Mouse (Mus musculus) MEL (cell line): ENCODE data around the gene Ugt1a10. TPM values are rescaled to one million over a fixed set of nuclear protein-coding genes. Genes with fewer than 3 reads are reported as not detected.

Experiments
- DNase-seq: peaks from one replicate; pipeline ENCODE4 v3.0.0; 2011; ENCODE audit warnings: low read depth, low spot score
- H3K27ac ChIP-seq: 2 replicates; pipeline ENCODE4 v1.5.1; 2012; ENCODE audit warnings: low read depth, mild to moderate bottlenecking, control low read depth, low read length, moderate library complexity; ENCODE audit not compliant: control insufficient read depth
- H3K27me3 ChIP-seq, 2 experiments: fragments of 150-350 bp in 1 of 2; sonication (generic) in 1 of 2; 2 replicates each; pipeline ENCODE4 v1.6.1; 2012; ENCODE audit warnings: low read length in 2 of 2, mild to moderate bottlenecking in 2 of 2, improper control_type of control experiment in 1 of 2, moderate library complexity in 1 of 2; ENCODE audit not compliant: insufficient read depth in 2 of 2, control insufficient read depth in 1 of 2
- H3K36me3 ChIP-seq, 2 experiments: 2 replicates each; pipeline ENCODE4 v1.6.1; 2012 to 2014; ENCODE audit warnings: low read length in 2 of 2, improper control_type of control experiment in 1 of 2, inconsistent platforms in 1 of 2, mild to moderate bottlenecking in 1 of 2; ENCODE audit not compliant: insufficient read depth in 2 of 2, control insufficient read depth in 1 of 2
- H3K4me1 ChIP-seq, 2 experiments: fragments of 150-350 bp in 1 of 2; sonication (generic) in 1 of 2; 2 replicates each; pipeline ENCODE4 v1.6.1; 2012; ENCODE audit warnings: low read length in 2 of 2, improper control_type of control experiment in 1 of 2, mild to moderate bottlenecking in 1 of 2; ENCODE audit not compliant: insufficient read depth in 2 of 2, control insufficient read depth in 1 of 2
- H3K4me3 ChIP-seq, 2 experiments: fragments of 150-350 bp in 1 of 2; sonication (generic) in 1 of 2; 2 replicates each; pipeline ENCODE4 v1.5.1; 2012; ENCODE audit warnings: low read depth in 2 of 2, low read length in 2 of 2, mild to moderate bottlenecking in 2 of 2, moderate library complexity in 2 of 2, control low read depth in 1 of 2, improper control_type of control experiment in 1 of 2; ENCODE audit not compliant: control insufficient read depth in 1 of 2, insufficient read depth in 1 of 2
- H3K79me2 ChIP-seq: 2 replicates; pipeline ENCODE4 v1.6.1; 2012; ENCODE audit warnings: mild to moderate bottlenecking, low read length, moderate library complexity; ENCODE audit not compliant: control insufficient read depth, poor library complexity, insufficient read depth
- H3K9ac ChIP-seq: 2 replicates; pipeline ENCODE4 v1.6.1; 2012; ENCODE audit warnings: low read depth, mild to moderate bottlenecking, control low read depth, low read length, moderate library complexity; ENCODE audit not compliant: control insufficient read depth, poor library complexity, severe bottlenecking
- H3K9me3 ChIP-seq: fragments of 150-350 bp; sonication (generic); replicated peaks from 2 replicates; pipeline ENCODE4 v1.6.1; 2012; ENCODE audit warnings: mild to moderate bottlenecking, low read length, improper control_type of control experiment, moderate library complexity; ENCODE audit not compliant: insufficient read depth
- BHLHE40 ChIP-seq: IDR thresholded peaks from 2 replicates; pipeline ENCODE4 v1.6.1; 2012; ENCODE audit warnings: low read depth, mild to moderate bottlenecking, inconsistent platforms, low read length, improper control_type of control experiment, borderline replicate concordance
- CHD1 ChIP-seq: IDR thresholded peaks from 2 replicates; pipeline ENCODE4 v1.6.1; 2012; ENCODE audit warnings: low read depth, mild to moderate bottlenecking, inconsistent platforms, low read length, improper control_type of control experiment
- CHD2 ChIP-seq: IDR thresholded peaks from 2 replicates; pipeline ENCODE4 v1.6.1; 2011; ENCODE audit warnings: low read length, improper control_type of control experiment
- CTCF ChIP-seq, 3 experiments: IDR thresholded peaks in 2 of 3; conservative IDR thresholded peaks in 1 of 3; 2 replicates each; pipeline ENCODE4 v1.5.1; 2011 to 2012; ENCODE audit warnings: low read length in 3 of 3, low read depth in 2 of 3, mild to moderate bottlenecking in 2 of 3, improper control_type of control experiment in 1 of 3, inconsistent platforms in 1 of 3, mixed read lengths in 1 of 3, moderate library complexity in 1 of 3; ENCODE audit not compliant: control insufficient read depth in 1 of 3, insufficient read depth in 1 of 3, poor library complexity in 1 of 3, severe bottlenecking in 1 of 3
- E2F4 ChIP-seq: IDR thresholded peaks from 2 replicates; pipeline ENCODE4 v1.6.1; 2011; ENCODE audit warnings: low read depth, low read length, improper control_type of control experiment, borderline replicate concordance
- ELF1 ChIP-seq: IDR thresholded peaks from 2 replicates; pipeline ENCODE4 v1.6.1; 2014; ENCODE audit warnings: low read depth, mild to moderate bottlenecking, inconsistent platforms, low read length, improper control_type of control experiment, moderate library complexity
- EP300 ChIP-seq, 2 experiments: IDR thresholded peaks; 2 replicates each; pipeline ENCODE4 v1.6.1; 2011; ENCODE audit warnings: improper control_type of control experiment in 2 of 2, low read length in 2 of 2, low read depth in 1 of 2, mild to moderate bottlenecking in 1 of 2
- HCFC1 ChIP-seq: IDR thresholded peaks from 2 replicates; pipeline ENCODE4 v1.6.1; 2012; ENCODE audit warnings: low read depth, mild to moderate bottlenecking, inconsistent platforms, low read length, improper control_type of control experiment, moderate library complexity
- JUND ChIP-seq: IDR thresholded peaks from 2 replicates; pipeline ENCODE4 v1.6.1; 2011; ENCODE audit warnings: low read depth, mild to moderate bottlenecking, improper control_type of control experiment, low read length
- MAFK ChIP-seq: IDR thresholded peaks from 2 replicates; pipeline ENCODE4 v1.6.1; 2011; ENCODE audit warnings: low read depth, mild to moderate bottlenecking, low read length, improper control_type of control experiment, borderline replicate concordance
- MAX ChIP-seq: IDR thresholded peaks from 2 replicates; pipeline ENCODE4 v1.6.1; 2011; ENCODE audit warnings: low read length, improper control_type of control experiment
- MEF2A ChIP-seq: IDR thresholded peaks from 2 replicates; pipeline ENCODE4 v1.6.1; 2014; ENCODE audit warnings: low read depth, mild to moderate bottlenecking, inconsistent platforms, low read length, improper control_type of control experiment; ENCODE audit not compliant: poor library complexity, insufficient replicate concordance, severe bottlenecking; ENCODE audit errors: extremely low read depth
- MXI1 ChIP-seq: IDR thresholded peaks from 2 replicates; pipeline ENCODE4 v1.6.1; 2011; ENCODE audit warnings: mild to moderate bottlenecking, low read depth, low read length, improper control_type of control experiment
- MYB ChIP-seq: IDR thresholded peaks from 2 replicates; pipeline ENCODE4 v1.6.1; 2011; ENCODE audit warnings: mild to moderate bottlenecking, low read depth, low read length, improper control_type of control experiment
- NELFE ChIP-seq: IDR thresholded peaks from 2 replicates; pipeline ENCODE4 v1.6.1; 2011; ENCODE audit warnings: low read depth, low read length, improper control_type of control experiment
- NRF1 ChIP-seq: IDR thresholded peaks from 2 replicates; pipeline ENCODE4 v1.6.1; 2014; ENCODE audit warnings: low read depth, mild to moderate bottlenecking, inconsistent platforms, low read length, improper control_type of control experiment, moderate library complexity; ENCODE audit not compliant: poor library complexity, insufficient read depth, severe bottlenecking
- POLR2A ChIP-seq, 2 experiments: IDR thresholded peaks; 2 replicates each; pipeline ENCODE4 v1.6.1; 2011 to 2012; ENCODE audit warnings: low read length in 2 of 2, mild to moderate bottlenecking in 2 of 2, control low read depth in 1 of 2, improper control_type of control experiment in 1 of 2, low read depth in 1 of 2, moderate library complexity in 1 of 2; ENCODE audit not compliant: control insufficient read depth in 1 of 2, insufficient read depth in 1 of 2, poor library complexity in 1 of 2
- POLR2AphosphoS5 ChIP-seq: IDR thresholded peaks from 2 replicates; pipeline ENCODE4 v1.6.1; 2012; ENCODE audit warnings: low read depth, borderline replicate concordance, mild to moderate bottlenecking, inconsistent platforms, low read length, moderate library complexity, mixed read lengths
- SIN3A ChIP-seq: IDR thresholded peaks from 2 replicates; pipeline ENCODE4 v1.6.1; 2012; ENCODE audit warnings: low read length, improper control_type of control experiment, inconsistent platforms
- TBP ChIP-seq: IDR thresholded peaks from 2 replicates; pipeline ENCODE4 v1.8.0; 2011; ENCODE audit warnings: low read depth, low read length, improper control_type of control experiment
- TCF12 ChIP-seq: IDR thresholded peaks from 2 replicates; pipeline ENCODE4 v1.6.1; 2014; ENCODE audit warnings: low read depth, mild to moderate bottlenecking, inconsistent platforms, low read length, improper control_type of control experiment, moderate library complexity
- UBTF ChIP-seq: IDR thresholded peaks from 2 replicates; pipeline ENCODE4 v1.6.1; 2012; ENCODE audit warnings: low read depth, mild to moderate bottlenecking, inconsistent platforms, low read length, improper control_type of control experiment, moderate library complexity, borderline replicate concordance; ENCODE audit not compliant: insufficient read depth
- USF1 ChIP-seq: IDR thresholded peaks from 2 replicates; pipeline ENCODE4 v1.6.1; 2014; ENCODE audit warnings: low read depth, mild to moderate bottlenecking, inconsistent platforms, low read length, improper control_type of control experiment, moderate library complexity
- USF2 ChIP-seq, 2 experiments: IDR thresholded peaks; 2 replicates each; pipeline ENCODE4 v1.6.1; 2011 to 2012; ENCODE audit warnings: improper control_type of control experiment in 2 of 2, low read length in 2 of 2, borderline replicate concordance in 1 of 2, inconsistent platforms in 1 of 2, low read depth in 1 of 2, mild to moderate bottlenecking in 1 of 2; ENCODE audit not compliant: insufficient read depth in 1 of 2
- ZKSCAN1 ChIP-seq: IDR thresholded peaks from 2 replicates; pipeline ENCODE4 v1.6.1; 2012; ENCODE audit warnings: low read depth, mild to moderate bottlenecking, inconsistent platforms, low read length, improper control_type of control experiment, moderate library complexity
- ZNF384 ChIP-seq: IDR thresholded peaks from 2 replicates; pipeline ENCODE4 v1.6.1; 2012; ENCODE audit warnings: low read depth, mild to moderate bottlenecking, inconsistent platforms, low read length, improper control_type of control experiment
- polyA plus RNA-seq, 2 experiments: library from polyadenylated mRNA; stranded (reverse) in 1 of 2; unstranded in 1 of 2; fragments of >175 nt in 1 of 2; fragments of >200 nt in 1 of 2; gene quantifications; 2 replicates each; pipeline versions ENCODE4 v1.2.1 to v1.2.4; 2012; ENCODE audit warnings: low replicate concordance in 2 of 2, low read depth in 1 of 2; ENCODE audit not compliant: insufficient read length in 2 of 2, insufficient read depth in 1 of 2, missing spikeins in 1 of 2
- total RNA-seq: library from RNA; depleted of rRNA; stranded (reverse); fragments of 300-350 nt; gene quantifications from 2 replicates; pipeline ENCODE4 v1.2.3, GENCODE M21; 2012

Gene Ugt1a10
- total and polyA plus RNA-seq, 3 experiments, result not detected

- TF ChIP-seq BHLHE40, result no peak
- TF ChIP-seq USF1, result no peak
- TF ChIP-seq ZKSCAN1, result no peak
- TF ChIP-seq JUND, result no peak
- TF ChIP-seq ZNF384, result no peak
- no peak for TF ChIP-seq UBTF
- TF ChIP-seq MXI1, result no peak
- no peak for TF ChIP-seq POLR2A (IDR thresholded peaks at IDR 0.05; ENCODE audit: control insufficient read depth in 1 of 2, insufficient read depth in 1 of 2, low read depth in 1 of 2, low read length in 2 of 2, poor library complexity in 1 of 2)
- TF ChIP-seq MEF2A, result no peak
- no peak for TF ChIP-seq HCFC1
- no peak for TF ChIP-seq TCF12
- TF ChIP-seq TBP, result no peak
- TF ChIP-seq CTCF (IDR thresholded peaks at IDR 0.05 in 2 of 3, conservative IDR thresholded peaks at IDR 0.05 in 1 of 3; ENCODE audit: control insufficient read depth in 1 of 3, insufficient read depth in 1 of 3, low read depth in 2 of 3, low read length in 3 of 3, poor library complexity in 1 of 3, severe bottlenecking in 1 of 3), result no peak
- TF ChIP-seq MAX, result no peak
- no peak for TF ChIP-seq CHD1
- TF ChIP-seq MAFK, result no peak
- TF ChIP-seq E2F4, result no peak
- no peak for TF ChIP-seq EP300 (IDR thresholded peaks at IDR 0.05; ENCODE audit: low read depth in 1 of 2, low read length in 2 of 2)
- Histone ChIP-seq H3K4me1 (no peaks in the 10 kb centered on the region), H3K36me3 (no peaks in the 10 kb centered on the region), H3K79me2 (no peaks in the 10 kb centered on the region), H3K27me3 (peaks cover 3 to 6% of the 10 kb centered on the region in 2 experiments; a peak in 3 of 4 replicates), H3K9ac (no peak overlapping the region), H3K27ac (no peak overlapping the region), H3K4me3 (no peak overlapping the region), H3K9me3 (no peaks in the 10 kb centered on the region)
- DNase-seq, result no peak
These were observed 30.9 kb downstream of the Ugt1a10 start for GRCm38 (mm10) chr1:88086125-88086524.

- H3K79me2 ChIP-seq, result no peaks in the 10 kb centered on the region
- H3K4me3 ChIP-seq, result no peak within 1 kb of the TSS
- H3K9me3 ChIP-seq, result no peaks in the 10 kb centered on the region
- DNase-seq, result no peak
- H3K27ac ChIP-seq, result no peak within 1 kb of the TSS
- H3K27me3 ChIP-seq, result peaks cover 3 to 6% of the 10 kb centered on the region in 2 experiments; a peak in 3 of 4 replicates
- no peaks in the 10 kb centered on the region for H3K4me1 ChIP-seq
- no peaks in the 10 kb centered on the region for H3K36me3 ChIP-seq
- H3K9ac ChIP-seq, result no peak within 1 kb of the TSS
- TF ChIP-seq EP300 (IDR thresholded peaks at IDR 0.05; ENCODE audit: low read depth in 1 of 2, low read length in 2 of 2) (no peak), POLR2AphosphoS5 (no peak), NELFE (no peak), USF2 (IDR thresholded peaks at IDR 0.05; ENCODE audit: borderline replicate concordance in 1 of 2, insufficient read depth in 1 of 2, low read depth in 1 of 2, low read length in 2 of 2) (no peak), CHD2 (no peak), MYB (no peak), HCFC1 (no peak), E2F4 (no peak), BHLHE40 (no peak), MAFK (no peak), MEF2A (no peak), ELF1 (no peak), NRF1 (no peak), SIN3A (no peak), TCF12 (no peak), ZKSCAN1 (no peak), USF1 (no peak)
These were observed 32.3 kb downstream of the Ugt1a10 start, which contains the start of gene Ugt1a8 for GRCm38 (mm10) chr1:88087513-88087912. TSS of gene Ugt1a8 (plus strand) at chr1:88087813.
